Mouse (Mus musculus) neural tube, embryonic 13.5 days (tissue): ENCODE data around the gene Ccdc188. TPM values are rescaled to one million over a fixed set of nuclear protein-coding genes. Genes with fewer than 3 reads are reported as not detected.
"Not testable (repeated sequence)": the region's sequence is repeated elsewhere in the genome, so short reads cannot be mapped to it uniquely, and the experiment has no call there.

Experiments used
- ATAC-seq: fragments of 200-750 bp; cut with Nextera tagmentation; 2 replicates; pipeline ENCODE4 v1.8.0; 2017; ENCODE audit warnings: low read depth, mild to moderate bottlenecking, moderate TSS enrichment, moderate library complexity
- H3K27ac ChIP-seq: fragments of 300-500 bp; sonication (generic); replicated peaks from 2 replicates; pipeline ENCODE4 v1.5.1; 2015; ENCODE audit warnings: moderate library complexity, mild to moderate bottlenecking, inconsistent platforms
- H3K27me3 ChIP-seq: fragments of 300-500 bp; sonication (generic); 2 replicates; pipeline ENCODE4 v1.6.1; 2015; ENCODE audit warnings: mild to moderate bottlenecking, inconsistent platforms
- H3K36me3 ChIP-seq: fragments of 300-500 bp; sonication (generic); 2 replicates; pipeline ENCODE4 v1.6.1; 2015; ENCODE audit warnings: mild to moderate bottlenecking, inconsistent platforms
- H3K4me1 ChIP-seq: fragments of 300-500 bp; sonication (generic); replicated peaks from 2 replicates; pipeline ENCODE4 v1.6.1; 2015; ENCODE audit warnings: inconsistent platforms
- H3K4me2 ChIP-seq: fragments of 300-500 bp; sonication (generic); 2 replicates; pipeline ENCODE4 v1.6.1; 2015; ENCODE audit warnings: inconsistent platforms, mild to moderate bottlenecking, moderate library complexity
- H3K4me3 ChIP-seq: fragments of 300-500 bp; sonication (generic); 2 replicates; pipeline ENCODE4 v1.5.1; 2015; ENCODE audit warnings: mild to moderate bottlenecking, inconsistent platforms
- H3K9ac ChIP-seq: fragments of 300-500 bp; sonication (generic); 2 replicates; pipeline ENCODE4 v1.6.1; 2015; ENCODE audit warnings: moderate library complexity, mild to moderate bottlenecking, inconsistent platforms
- H3K9me3 ChIP-seq: fragments of 300-500 bp; sonication (generic); 2 replicates; pipeline ENCODE4 v1.6.1; 2016; ENCODE audit warnings: inconsistent platforms
- WGBS: fragments of 180-500 bp; shearing (Covaris S2); methylation state at CpG from one replicate; pipeline ENCODE4 v1.1.7; 2015; 5-methylcytosine and 5-hydroxymethylcytosine counted together
- polyA plus RNA-seq: library from polyadenylated mRNA; unstranded; fragments of >200 nt; fragmentation: Nextera tagmentation; extraction: Ambion mirVana; gene quantifications from 2 replicates; pipeline ENCODE4 v1.2.1, GENCODE M21; 2015

Ccdc188 gene
- polyA plus RNA-seq, 1 experiment from 2014 or later, result not detected

DNA sequence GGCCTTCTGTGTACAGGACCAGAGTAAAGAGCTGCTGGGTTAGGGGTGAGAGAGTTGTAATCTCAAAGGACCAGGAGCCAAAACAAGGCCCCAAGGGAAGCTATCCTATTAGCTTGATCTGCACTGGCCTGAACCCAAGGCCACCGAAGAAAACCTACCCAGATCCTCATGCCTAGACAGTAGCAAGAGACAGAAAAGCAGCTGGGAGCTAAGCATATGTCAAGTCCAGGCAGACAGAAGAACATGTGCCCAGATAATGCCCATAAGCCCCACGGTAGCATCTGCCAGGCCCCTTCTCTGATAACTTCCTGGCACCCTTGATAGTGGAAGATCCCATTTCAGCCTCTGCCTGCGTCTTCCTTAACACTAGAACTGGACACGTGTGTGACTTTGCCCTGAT lies 30.9 kb upstream of the Ccdc188 start:
- Histone ChIP-seq H3K9me3 (no peaks in the 10 kb centered on the region), H3K4me2 (no peak overlapping the region), H3K27me3 (no peaks in the 10 kb centered on the region), H3K36me3 (no peaks in the 10 kb centered on the region), H3K27ac (peak overlapping the region; percentile 68; the same call in 1 of the 2 replicates), H3K9ac (no peak overlapping the region), H3K4me3 (no peak overlapping the region), H3K4me1 (peaks cover 25% of the 10 kb centered on the region)
- ATAC-seq, result no peak
- 74% methylated on average over 4 of the region's 4 CpGs for WGBS

DNA sequence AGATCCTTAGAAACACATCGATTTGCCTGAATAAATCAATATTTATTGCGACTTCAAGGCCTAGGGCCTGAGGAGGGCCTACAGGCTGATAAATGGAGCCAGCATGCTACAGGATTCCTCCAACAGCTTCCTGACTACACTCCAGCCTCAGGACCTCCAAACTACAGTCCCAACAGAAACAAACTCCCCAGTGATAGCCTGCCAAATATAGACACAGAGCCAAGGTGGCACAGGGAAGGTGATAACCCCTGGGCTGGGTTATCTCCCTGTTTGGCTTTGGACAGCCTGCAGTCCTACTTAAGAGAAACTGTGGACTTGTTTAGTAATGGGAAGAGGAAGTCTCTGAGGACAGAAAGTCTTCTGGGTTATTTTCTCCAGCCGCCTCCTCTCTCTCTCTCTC lies 30.5 kb upstream of the Ccdc188 start:
- 79% methylated on average over 3 of the region's 3 CpGs for WGBS
- Histone ChIP-seq H3K4me2 (no peak overlapping the region), H3K4me3 (no peak overlapping the region), H3K4me1 (peaks cover 21% of the 10 kb centered on the region), H3K9me3 (no peaks in the 10 kb centered on the region), H3K27ac (no peak overlapping the region), H3K27me3 (no peaks in the 10 kb centered on the region), H3K9ac (no peak overlapping the region), H3K36me3 (no peaks in the 10 kb centered on the region)
- ATAC-seq, result no peak

DNA sequence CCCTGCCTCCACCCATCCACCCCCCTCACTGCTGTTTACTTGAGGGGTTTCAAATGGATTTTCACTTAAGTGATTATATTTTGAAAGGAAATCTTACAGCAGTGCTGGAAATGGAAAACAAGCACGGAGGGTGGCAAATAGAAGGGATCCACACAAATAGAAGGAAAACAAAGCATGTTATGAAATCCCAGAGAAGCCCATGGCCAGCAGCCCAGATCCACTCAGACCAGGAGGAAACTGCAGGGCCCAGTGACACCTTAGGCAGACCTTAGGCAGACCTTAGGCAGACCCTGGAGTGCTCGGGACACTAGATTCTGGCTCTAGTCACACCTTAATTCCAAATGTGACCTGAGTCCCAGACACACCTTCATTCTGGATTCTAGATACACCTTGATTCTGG lies 26.7 kb upstream of the Ccdc188 start:
- Histone ChIP-seq H3K27me3 (no peaks in the 10 kb centered on the region), H3K4me2 (no peak overlapping the region), H3K9me3 (no peaks in the 10 kb centered on the region), H3K4me3 (no peak overlapping the region), H3K36me3 (no peaks in the 10 kb centered on the region), H3K27ac (no peak overlapping the region), H3K4me1 (peaks cover 34% of the 10 kb centered on the region), H3K9ac (no peak overlapping the region)
- 81% methylated on average over 2 of the region's 2 CpGs for WGBS
- ATAC-seq, result no peak

DNA sequence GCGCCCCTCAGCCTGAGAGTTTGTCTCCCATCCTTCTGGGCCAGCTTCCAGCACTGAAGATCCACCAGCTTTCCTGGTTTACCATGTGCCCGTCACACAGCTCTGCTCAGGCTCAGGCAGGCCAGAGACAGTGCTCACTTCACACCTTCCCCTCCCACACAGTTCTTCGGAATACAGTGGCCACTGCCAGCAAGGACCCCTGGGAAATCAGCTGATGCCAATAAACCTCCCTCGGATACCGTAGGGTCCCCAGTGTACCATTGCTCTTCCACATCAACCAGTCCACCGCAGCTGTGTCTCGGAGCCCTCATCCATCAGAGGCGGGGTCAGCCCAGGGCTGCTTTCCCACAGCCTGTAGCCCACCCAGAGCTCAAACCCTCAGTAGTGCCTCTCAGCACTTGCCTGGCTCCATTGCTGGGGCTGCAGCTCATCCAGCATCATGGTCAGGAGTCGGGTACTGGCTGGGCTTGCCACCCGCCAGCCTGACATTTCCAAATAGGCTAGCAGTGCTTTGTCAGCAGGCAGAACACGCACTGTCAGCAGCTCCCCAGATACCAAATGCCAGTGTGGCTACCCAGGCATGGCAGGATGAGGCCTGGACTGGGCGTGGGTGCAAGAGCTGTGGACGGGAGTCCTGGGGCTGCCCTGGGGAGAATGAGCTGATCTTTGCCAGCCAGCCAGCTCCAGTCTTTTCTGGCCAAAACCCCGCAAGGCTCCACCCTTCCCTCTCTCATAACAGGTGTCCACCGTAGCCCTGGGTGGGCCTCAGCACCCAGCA lies 23.3 kb upstream of the Ccdc188 start:
- Histone ChIP-seq H3K9ac (no peak overlapping the region), H3K36me3 (no peaks in the 10 kb centered on the region), H3K9me3 (no peaks in the 10 kb centered on the region), H3K27ac (peak overlapping the region; percentile 78), H3K4me1 (peaks cover 57% of the 10 kb centered on the region), H3K4me2 (no peak overlapping the region), H3K4me3 (no peak overlapping the region), H3K27me3 (no peaks in the 10 kb centered on the region)
- WGBS, result 34% methylated on average over 15 of the region's 15 CpGs
- ATAC-seq, result peak; percentile 77

DNA sequence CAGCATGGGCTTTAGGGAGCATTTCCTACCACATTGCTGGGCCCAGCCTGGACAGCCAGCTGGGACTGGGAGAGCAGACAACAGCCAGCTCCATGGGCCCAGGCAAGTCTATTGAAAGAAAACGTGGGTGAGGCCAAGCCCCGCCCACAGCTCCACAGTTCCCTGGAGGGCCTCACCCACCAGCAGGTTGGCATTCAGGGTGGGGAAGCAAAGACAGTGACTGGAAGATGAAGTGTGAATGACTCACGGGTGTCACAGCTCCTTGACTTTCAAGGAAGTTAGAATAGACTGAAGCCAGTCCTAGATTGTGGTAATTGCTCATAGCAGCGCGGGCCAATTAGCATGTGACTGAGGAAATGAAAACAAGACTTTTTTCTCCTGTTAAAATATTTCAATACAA lies 22.6 kb upstream of the Ccdc188 start:
- H3K4me2 ChIP-seq, result no peak overlapping the region
- H3K27me3 ChIP-seq, result no peaks in the 10 kb centered on the region
- no peaks in the 10 kb centered on the region for H3K36me3 ChIP-seq
- no peak overlapping the region for H3K9ac ChIP-seq
- H3K4me3 ChIP-seq, result no peak overlapping the region
- 51% methylated on average over 5 of the region's 5 CpGs for WGBS
- no peaks in the 10 kb centered on the region for H3K9me3 ChIP-seq
- peaks cover 64% of the 10 kb centered on the region for H3K4me1 ChIP-seq
- no peak for ATAC-seq
- H3K27ac ChIP-seq, result peak overlapping the region; percentile 78

DNA sequence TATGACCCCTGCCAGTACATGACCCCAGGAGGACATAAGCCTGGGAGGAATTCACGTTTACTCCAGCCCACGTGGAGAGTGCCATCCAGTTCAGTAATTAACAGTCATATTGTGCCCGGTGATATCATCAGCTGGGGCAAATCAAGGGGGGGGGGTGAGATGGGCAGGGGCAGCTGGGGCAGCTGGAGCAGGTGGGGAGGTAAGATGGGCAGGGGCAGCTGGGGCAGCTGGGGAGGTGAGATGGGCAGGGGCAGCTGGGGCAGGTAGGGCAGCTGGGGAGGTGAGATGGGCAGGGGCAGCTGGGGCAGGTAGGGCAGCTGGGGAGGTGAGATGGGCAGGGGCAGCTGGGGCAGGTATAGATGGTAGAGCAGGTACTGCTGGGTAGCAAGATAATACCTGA lies 22.1 kb upstream of the Ccdc188 start:
- not testable (repeated sequence) for H3K27ac ChIP-seq, H3K9me3 ChIP-seq, H3K27me3 ChIP-seq, ATAC-seq, H3K9ac ChIP-seq, H3K36me3 ChIP-seq, H3K4me2 ChIP-seq, H3K4me3 ChIP-seq
- 20% methylated on average over 3 of the region's 3 CpGs for WGBS
- H3K4me1 ChIP-seq, result peaks cover 69% of the 10 kb centered on the region

DNA sequence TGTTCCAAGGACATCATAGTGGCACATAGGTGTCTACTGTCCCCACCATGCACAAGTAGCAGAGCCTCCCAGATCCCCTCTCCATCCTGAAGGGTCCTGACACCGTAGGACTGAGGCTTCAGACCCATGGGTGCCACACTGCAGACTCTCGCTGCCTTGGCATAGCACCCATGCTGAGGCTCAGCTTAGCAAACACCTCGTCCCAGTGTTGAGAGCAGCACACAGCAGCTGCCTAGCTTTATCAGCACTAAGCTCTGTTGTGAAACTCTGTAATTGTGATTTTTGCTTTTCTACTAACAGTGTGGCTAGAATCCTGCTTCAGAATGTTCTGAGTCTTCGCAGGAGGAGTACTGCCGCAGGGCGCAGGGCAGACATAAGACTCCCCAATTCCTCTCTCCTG lies 19.8 kb upstream of the Ccdc188 start:
- 0 out of 2 replicates have a peak overlapping the region, but pooled peaks have one; percentile 8 for H3K9ac ChIP-seq
- no peak overlapping the region for H3K4me2 ChIP-seq
- H3K9me3 ChIP-seq, result no peaks in the 10 kb centered on the region
- H3K4me3 ChIP-seq, result no peak overlapping the region
- no peak for ATAC-seq
- WGBS, result 77% methylated on average over 6 of the region's 6 CpGs
- peaks cover 83% of the 10 kb centered on the region for H3K4me1 ChIP-seq
- no peaks in the 10 kb centered on the region for H3K36me3 ChIP-seq
- no peaks in the 10 kb centered on the region for H3K27me3 ChIP-seq
- peak overlapping the region; percentile 89 for H3K27ac ChIP-seq

DNA sequence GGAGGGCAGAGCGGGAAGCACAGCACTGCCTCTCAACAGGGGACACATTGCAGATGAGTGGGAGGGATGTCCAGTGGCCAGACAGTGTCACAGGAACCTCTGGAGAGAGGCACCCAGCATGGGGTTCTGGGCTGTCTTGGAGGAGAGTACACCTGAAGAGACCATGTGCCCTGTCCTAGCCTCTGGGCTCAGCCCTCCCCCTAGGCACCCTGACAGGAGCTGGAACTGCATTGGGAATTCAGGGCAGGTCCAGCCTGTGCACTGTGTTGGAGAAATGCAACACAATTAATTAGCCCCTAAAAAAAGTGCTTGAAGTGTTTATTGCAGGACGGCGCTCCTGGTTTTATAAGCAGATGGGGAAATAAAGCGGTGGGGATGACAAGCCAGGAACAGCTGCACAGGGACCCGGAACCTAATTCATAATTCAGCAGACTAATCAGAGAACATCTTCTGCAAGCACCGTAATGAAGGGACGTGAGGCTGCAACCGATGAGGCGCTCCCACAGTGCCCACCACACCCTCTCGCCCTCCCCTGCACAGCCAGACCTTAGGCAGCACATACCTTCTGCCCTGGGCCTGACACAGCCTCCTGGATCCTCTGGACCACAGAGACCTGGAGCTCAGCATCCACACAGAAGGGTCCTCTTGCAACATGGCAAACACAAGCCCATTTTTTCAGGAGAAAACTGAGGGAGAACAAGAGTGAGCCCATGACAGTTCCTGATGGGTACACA lies 19.1 kb upstream of the Ccdc188 start:
- peak overlapping the region; percentile 89 for H3K27ac ChIP-seq

DNA sequence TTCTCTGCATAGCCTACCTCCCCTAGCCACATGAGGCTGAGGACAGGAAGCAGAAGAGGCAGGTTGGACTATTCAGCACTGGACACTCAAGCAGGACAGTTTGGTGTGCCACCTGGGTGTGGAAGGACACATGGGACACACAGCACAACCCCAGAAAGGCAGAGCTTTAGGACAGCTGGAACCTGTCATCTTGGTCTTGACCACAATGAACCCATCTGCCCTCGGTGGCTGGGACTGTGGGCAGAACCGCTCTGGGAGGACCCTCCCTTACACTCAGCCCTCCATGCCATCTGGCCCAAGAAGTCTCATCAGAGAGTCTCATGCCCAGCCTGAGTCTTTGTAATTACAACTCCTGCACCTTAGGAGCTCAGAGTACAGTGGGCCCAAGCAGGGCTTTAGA lies 17.6 kb upstream of the Ccdc188 start:
- H3K27ac ChIP-seq, result peak overlapping the region; percentile 89
- peaks cover 81% of the 10 kb centered on the region for H3K4me1 ChIP-seq
- WGBS, result 81% methylated on average over 2 of the region's 2 CpGs
- ATAC-seq, result no peak
- H3K36me3 ChIP-seq, result no peaks in the 10 kb centered on the region
- no peak overlapping the region for H3K4me3 ChIP-seq
- H3K9me3 ChIP-seq, result no peaks in the 10 kb centered on the region
- H3K9ac ChIP-seq, result no peak overlapping the region
- no peaks in the 10 kb centered on the region for H3K27me3 ChIP-seq
- no peak overlapping the region for H3K4me2 ChIP-seq

More for the DNA sequence above, 19.1 kb upstream of the Ccdc188 start:
- Histone ChIP-seq H3K4me2 (peak overlapping the region; percentile 5; the same call in 1 of the 2 replicates), H3K36me3 (no peaks in the 10 kb centered on the region), H3K4me3 (no peak overlapping the region), H3K27me3 (no peaks in the 10 kb centered on the region), H3K9me3 (no peaks in the 10 kb centered on the region), H3K4me1 (peaks cover 86% of the 10 kb centered on the region), H3K9ac (0 out of 2 replicates have a peak overlapping the region, but pooled peaks have one; percentile 5)
- ATAC-seq, result peak; percentile 49
- 33% methylated on average over 10 of the region's 10 CpGs for WGBS

DNA sequence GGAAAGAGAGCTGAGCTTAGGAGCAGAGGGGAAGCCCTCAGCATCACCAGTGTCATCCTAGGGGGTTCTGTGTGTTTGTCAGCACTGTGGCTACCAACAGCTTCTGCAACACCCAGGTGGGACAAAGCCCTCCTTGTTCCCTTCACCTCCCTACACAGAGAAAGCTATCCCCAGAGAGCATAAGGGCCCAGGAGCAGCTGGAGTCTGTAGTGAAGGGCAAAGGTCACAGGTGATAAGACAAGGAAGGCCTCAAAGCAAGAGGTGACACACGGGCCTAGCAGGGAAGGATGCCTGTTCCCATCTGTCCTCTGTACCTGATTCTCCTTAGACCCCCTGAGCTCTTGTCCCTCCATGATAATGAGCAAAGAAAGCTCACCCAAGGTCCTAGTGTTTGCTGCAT lies 16.1 kb upstream of the Ccdc188 start:
- ATAC-seq, result no peak
- Histone ChIP-seq H3K27ac (peak overlapping the region; percentile 14; the same call in 1 of the 2 replicates), H3K36me3 (no peaks in the 10 kb centered on the region), H3K27me3 (no peaks in the 10 kb centered on the region), H3K4me3 (no peak overlapping the region), H3K9me3 (no peaks in the 10 kb centered on the region), H3K4me1 (peaks cover 67% of the 10 kb centered on the region), H3K4me2 (no peak overlapping the region), H3K9ac (no peak overlapping the region)
- WGBS, result 64% methylated on average over 1 of the region's 1 CpGs

DNA sequence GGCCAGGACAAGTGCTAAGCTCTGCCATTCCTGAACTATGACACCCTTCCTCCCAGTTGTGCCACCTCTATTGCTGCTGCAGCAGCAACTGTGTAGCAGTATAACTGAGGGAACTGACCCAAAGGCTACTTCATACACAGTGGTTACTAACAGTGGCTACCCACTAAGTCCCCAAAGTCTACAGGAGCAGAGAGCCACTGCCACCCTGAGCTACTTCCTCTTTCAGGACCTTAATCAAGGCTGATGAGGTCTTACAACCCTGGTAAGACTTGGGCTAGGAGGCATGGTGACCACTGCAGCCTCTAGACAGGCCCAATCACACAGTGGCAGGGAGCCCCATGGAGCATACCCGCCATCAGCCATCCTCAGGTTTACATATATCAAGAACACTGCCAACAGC lies 15.6 kb upstream of the Ccdc188 start:
- H3K9me3 ChIP-seq, result no peaks in the 10 kb centered on the region
- no peak for ATAC-seq
- no peaks in the 10 kb centered on the region for H3K27me3 ChIP-seq
- no peaks in the 10 kb centered on the region for H3K36me3 ChIP-seq
- H3K4me2 ChIP-seq, result no peak overlapping the region
- no peak overlapping the region for H3K4me3 ChIP-seq
- no peak overlapping the region for H3K9ac ChIP-seq
- H3K27ac ChIP-seq, result peak overlapping the region; percentile 14; the same call in 1 of the 2 replicates
- WGBS, result 87% methylated on average over 1 of the region's 1 CpGs
- peaks cover 63% of the 10 kb centered on the region for H3K4me1 ChIP-seq

DNA sequence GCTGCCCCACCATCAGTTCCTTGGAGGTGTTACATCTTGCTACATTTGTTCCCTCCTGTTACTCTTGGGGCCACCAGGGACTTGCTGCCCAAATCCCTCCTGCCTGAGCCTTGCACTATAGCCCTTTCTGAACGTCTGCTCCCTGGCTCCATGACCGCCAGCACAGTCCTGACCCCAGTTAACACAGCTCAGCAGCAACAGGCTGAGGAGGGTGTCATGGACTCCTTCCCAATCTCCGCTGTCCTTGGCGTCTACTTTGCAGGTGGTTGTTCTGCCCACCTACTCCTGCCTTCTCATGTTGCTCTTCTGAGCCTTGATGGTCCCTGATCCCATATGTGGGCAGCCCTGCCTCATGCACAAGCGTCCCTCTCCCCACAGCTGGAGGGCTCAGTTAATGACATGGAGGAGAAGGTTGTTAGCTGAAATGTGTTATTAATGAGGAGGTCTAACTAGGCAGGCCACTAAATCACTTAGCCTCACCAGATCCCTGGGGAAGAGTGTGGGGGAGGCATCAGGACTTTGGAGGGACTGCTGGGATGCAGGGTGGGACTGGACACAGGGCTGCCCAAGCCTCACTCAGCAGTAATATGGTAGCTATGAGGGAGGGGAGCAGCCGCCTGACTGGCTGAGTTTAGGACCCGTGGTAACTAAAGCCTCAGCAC lies 14.1 kb upstream of the Ccdc188 start:
- no peak overlapping the region for H3K4me3 ChIP-seq
- no peaks in the 10 kb centered on the region for H3K36me3 ChIP-seq
- peaks cover 48% of the 10 kb centered on the region for H3K4me1 ChIP-seq
- H3K9me3 ChIP-seq, result no peaks in the 10 kb centered on the region
- H3K27ac ChIP-seq, result no peak overlapping the region
- H3K9ac ChIP-seq, result no peak overlapping the region
- H3K27me3 ChIP-seq, result no peaks in the 10 kb centered on the region
- no peak overlapping the region for H3K4me2 ChIP-seq
- WGBS, result 44% methylated on average over 7 of the region's 7 CpGs
- ATAC-seq, result no peak
